Mouse (Mus musculus) erythroblast, embryonic 14.5 days (primary cell): Measurements from ENCODE around the gene Tex19.2.

Experiments used
- GATA1 ChIP-seq: IDR thresholded peaks from 2 replicates; pipeline ENCODE4 v1.6.1; 2012; ENCODE audit warnings: low read length, inconsistent platforms, mixed read lengths
- TAL1 ChIP-seq: IDR thresholded peaks from 3 replicates; pipeline ENCODE4 v1.6.1; 2012; ENCODE audit warnings: low read length, inconsistent platforms, mixed read lengths

DNA sequence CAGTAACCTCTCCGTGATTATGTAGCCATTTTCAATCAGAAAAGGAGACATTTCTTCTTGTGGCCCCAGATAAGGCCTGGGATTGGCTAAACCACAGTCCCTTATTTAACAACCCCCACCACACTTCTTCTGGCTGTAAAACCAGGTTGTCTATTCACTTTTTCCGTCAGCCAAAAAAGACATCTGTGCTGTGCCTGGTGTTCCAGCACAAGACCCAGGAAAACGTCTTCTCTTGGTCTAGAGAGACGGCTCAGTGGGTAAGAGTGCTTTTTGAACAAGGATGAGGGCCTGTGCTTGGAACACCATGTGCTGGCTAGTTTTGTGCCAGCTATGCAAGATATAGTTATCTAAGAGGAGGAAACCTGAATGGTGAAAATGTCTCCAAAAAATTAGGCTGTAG is 5.0 kb upstream of the Tex19.2 start:
- TF ChIP-seq TAL1 (no peak), GATA1 (no peak)
